In genomic region chr7:79371321-79371879, GRCm38 (mm10) we compare ENCODE assay signal across 8 mouse cellular contexts. TPM values are rescaled to one million over a fixed set of nuclear protein-coding genes. Genes with fewer than 3 reads are reported as not detected.
DNase-seq lines count a peak whose midpoint lies in the region; ATAC-seq and TF ChIP-seq lines count a peak whose summit lies in the region.

No protein-coding gene starts in this region.

- peak; percentile 97 for TF ChIP-seq CTCF in layer of hippocampus, adult 2 months (conservative IDR thresholded peaks at IDR 0.05)

- H3K4me1 ChIP-seq in intestine, embryonic 14.5 days (replicated peaks; ENCODE audit: control insufficient read depth, insufficient read depth, low read length) = 0 out of 2 replicates have a peak, but pooled peaks cover 3% of the 10 kb centered on the region
- peaks cover 3% of the 10 kb centered on the region; the same call in 1 of the 2 replicates for H3K4me1 ChIP-seq in limb, embryonic 14.5 days (ENCODE audit: control insufficient read depth, insufficient read depth, low read length)
- peaks cover 2% of the 10 kb centered on the region; the same call in 1 of the 2 replicates for H3K4me1 ChIP-seq in stomach, embryonic 14.5 days (ENCODE audit: control insufficient read depth, insufficient read depth, low read length)

- H3K9me3 ChIP-seq in intestine, embryonic 14.5 days (ENCODE audit: control insufficient read depth, low read length) = no peaks in the 10 kb centered on the region
- H3K9me3 ChIP-seq in limb, embryonic 14.5 days (ENCODE audit: control insufficient read depth, low read length) = no peaks in the 10 kb centered on the region
- H3K9me3 ChIP-seq in stomach, embryonic 14.5 days (ENCODE audit: control insufficient read depth, low read depth, low read length) = no peaks in the 10 kb centered on the region

- H3K27me3 ChIP-seq in intestine, embryonic 14.5 days (replicated peaks; ENCODE audit: control insufficient read depth, insufficient read depth, low read length) = no peaks in the 10 kb centered on the region
- H3K27me3 ChIP-seq in limb, embryonic 14.5 days (ENCODE audit: control insufficient read depth, insufficient read depth, low read length) = no peaks in the 10 kb centered on the region
- no peaks in the 10 kb centered on the region for H3K27me3 ChIP-seq in stomach, embryonic 14.5 days (ENCODE audit: control insufficient read depth, insufficient read depth, low read length)

- 35% methylated on average over 10 of the region's 10 CpGs for WGBS in intestine, embryonic 14.5 days
- 28% methylated on average over 10 of the region's 10 CpGs for WGBS in limb, embryonic 14.5 days
- 49% methylated on average over 10 of the region's 10 CpGs for WGBS in stomach, embryonic 14.5 days

- H3K4me3 ChIP-seq in layer of hippocampus, adult 2 months = no peak overlapping the region
- no peak overlapping the region for H3K4me3 ChIP-seq in intestine, embryonic 14.5 days (ENCODE audit: low read depth, low read length)
- H3K4me3 ChIP-seq in limb, embryonic 14.5 days (replicated peaks; ENCODE audit: low read length) = no peak overlapping the region
- no peak overlapping the region for H3K4me3 ChIP-seq in stomach, embryonic 14.5 days (ENCODE audit: low read depth, low read length)

- no peak overlapping the region for H3K4me2 ChIP-seq in intestine, embryonic 14.5 days (ENCODE audit: low read length)
- no peak overlapping the region for H3K4me2 ChIP-seq in limb, embryonic 14.5 days (replicated peaks; ENCODE audit: low read depth, low read length, severe bottlenecking)
- no peak overlapping the region for H3K4me2 ChIP-seq in stomach, embryonic 14.5 days (replicated peaks; ENCODE audit: low read depth, low read length)

- peak; percentile 64; the same call in 1 of the 2 replicates for ATAC-seq in intestine, embryonic 14.5 days (replicated peaks; ENCODE audit: low FRiP score, low TSS enrichment, low read depth)
- peak; percentile 59 for ATAC-seq in limb, embryonic 14.5 days (ENCODE audit: low FRiP score, low read depth)
- peak; percentile 72; the same call in 1 of the 2 replicates for ATAC-seq in stomach, embryonic 14.5 days (ENCODE audit: insufficient number of reproducible peaks, insufficient read depth, low FRiP score, low read depth)

- no peaks in the 10 kb centered on the region for H3K36me3 ChIP-seq in intestine, embryonic 14.5 days (ENCODE audit: control insufficient read depth, insufficient read depth, low read length)
- no peaks in the 10 kb centered on the region for H3K36me3 ChIP-seq in limb, embryonic 14.5 days (ENCODE audit: control insufficient read depth, insufficient read depth, low read length)
- no peaks in the 10 kb centered on the region for H3K36me3 ChIP-seq in stomach, embryonic 14.5 days (ENCODE audit: control insufficient read depth, insufficient read depth, low read length)

- DNase-seq in layer of hippocampus, adult 2 months (ENCODE audit: low spot score in 2 of 2) = peak in 1 of 2 experiments; percentile 80
- no peak for DNase-seq in layer of hippocampus, adult 9-10 months (ENCODE audit: low spot score)
- peak; percentile 54 to 61 for DNase-seq in cerebellum, adult 18-20 months
- peak; percentile 80 for DNase-seq in forelimb bud, embryonic 11.5 days (ENCODE audit: low read depth, low spot score)
- peak; percentile 82 for DNase-seq in intestine, embryonic 14.5 days (ENCODE audit: low spot score)
- peak; percentile 76 for DNase-seq in limb, embryonic 14.5 days (ENCODE audit: low spot score)
- peak; percentile 68 to 77 for DNase-seq in natural killer cell, adult 2 months (ENCODE audit: low spot score in 2 of 2)

- TF ChIP-seq POLR2A in limb, embryonic 14.5 days (IDR thresholded peaks at IDR 0.05; ENCODE audit: borderline replicate concordance, extremely low read depth, insufficient read depth, insufficient read length) = no peak

- no peak overlapping the region for H3K9ac ChIP-seq in intestine, embryonic 14.5 days (ENCODE audit: low read length)
- no peak overlapping the region for H3K9ac ChIP-seq in limb, embryonic 14.5 days (ENCODE audit: low read depth, low read length, severe bottlenecking)
- no peak overlapping the region for H3K9ac ChIP-seq in stomach, embryonic 14.5 days (replicated peaks; ENCODE audit: low read depth, low read length)

- H3K27ac ChIP-seq in layer of hippocampus, adult 2 months = no peak overlapping the region
- H3K27ac ChIP-seq in intestine, embryonic 14.5 days (ENCODE audit: low read depth) = no peak overlapping the region
- 0 out of 2 replicates have a peak overlapping the region, but pooled peaks have one; percentile 1 for H3K27ac ChIP-seq in limb, embryonic 14.5 days (replicated peaks; ENCODE audit: low read depth, low read length)
- no peak overlapping the region for H3K27ac ChIP-seq in stomach, embryonic 14.5 days (ENCODE audit: low read length)

RNA-seq across cellular contexts. Expression of gene Rlbp1, which starts 15.4 kb away (rescaled TPM):
- 10 to 100 TPM; 18.6 to 26.3 TPM for total RNA-seq in layer of hippocampus, adult 2 months (2021)
- polyA plus RNA-seq in intestine, embryonic 14.5 days (2014; fragmentation: Nextera tagmentation; extraction: Ambion mirVana) = 0.28 and 0.48 TPM in 2 replicates
- polyA plus RNA-seq in limb, embryonic 14.5 days (2012; rRNA removed) = 4.7 and 6.2 TPM in 2 replicates
- polyA plus RNA-seq in limb, embryonic 14.5 days (2014; fragmentation: Nextera tagmentation; extraction: Ambion mirVana) = 1.7 and 2.0 TPM in 2 replicates
- polyA plus RNA-seq in stomach, embryonic 14.5 days (2014; fragmentation: Nextera tagmentation; extraction: Ambion mirVana) = 0.45 TPM in 1 of 2 replicates, not detected in the other

RNA-seq across cellular contexts. Expression of gene Fanci, which starts 20.3 kb away (rescaled TPM):
- total RNA-seq in layer of hippocampus, adult 2 months (2021) = under 1 TPM; 0.22 to 0.79 TPM
- 11.7 and 13.0 TPM in 2 replicates for polyA plus RNA-seq in intestine, embryonic 14.5 days (2014; fragmentation: Nextera tagmentation; extraction: Ambion mirVana)
- polyA plus RNA-seq in limb, embryonic 14.5 days (2012; rRNA removed) = 5.9 and 6.8 TPM in 2 replicates
- polyA plus RNA-seq in limb, embryonic 14.5 days (2014; fragmentation: Nextera tagmentation; extraction: Ambion mirVana) = 6.8 and 8.4 TPM in 2 replicates
- 11.4 and 11.5 TPM in 2 replicates for polyA plus RNA-seq in stomach, embryonic 14.5 days (2014; fragmentation: Nextera tagmentation; extraction: Ambion mirVana)
